Mouse (Mus musculus) megakaryocyte, embryonic 14.5 days (primary cell): ENCODE results near the gene Wipf3. TPM values are rescaled to one million over a fixed set of nuclear protein-coding genes. Genes with fewer than 3 reads are reported as not detected.
A peak's percentile ranks its signal among the peaks of the same experiment; 100 is the strongest.

Experiments
- H3K27me3 ChIP-seq: replicated peaks from 2 replicates; pipeline ENCODE3; 2012; ENCODE audit warnings: inconsistent platforms
- H3K36me3 ChIP-seq: replicated peaks from 2 replicates; pipeline ENCODE3; 2012; ENCODE audit warnings: low read length, inconsistent platforms, mixed read lengths
- H3K4me1 ChIP-seq: 2 replicates; pipeline ENCODE4 v1.6.1; 2012; ENCODE audit warnings: inconsistent platforms
- H3K4me3 ChIP-seq: replicated peaks from 2 replicates; pipeline ENCODE3; 2012; ENCODE audit warnings: moderate library complexity, mild to moderate bottlenecking, inconsistent platforms
- H3K9me3 ChIP-seq: 2 replicates; pipeline ENCODE4 v1.6.1; 2012; ENCODE audit warnings: inconsistent platforms
- FLI1 ChIP-seq: IDR thresholded peaks from 2 replicates; pipeline ENCODE4 v1.6.1; 2012; ENCODE audit warnings: low read length, inconsistent platforms, mixed read lengths
- GATA1 ChIP-seq: IDR thresholded peaks from 3 replicates; pipeline ENCODE4 v1.6.1; 2012; ENCODE audit warnings: mixed read lengths, low read length, inconsistent platforms, borderline replicate concordance
- polyA plus RNA-seq: library from polyadenylated mRNA; stranded (reverse); fragments of >175 nt; gene quantifications from 2 replicates; pipeline ENCODE4 v1.2.3, GENCODE M21; 2012; ENCODE audit warnings: low replicate concordance; ENCODE audit not compliant: insufficient read depth

Gene Wipf3
- polyA plus RNA-seq, 1 experiment = 1.1 TPM

- Histone ChIP-seq H3K4me3 (no peak overlapping the region), H3K4me1 (peaks cover 4% of the 10 kb centered on the region), H3K9me3 (no peaks in the 10 kb centered on the region), H3K36me3 (no peaks in the 10 kb centered on the region), H3K27me3 (peaks cover 57% of the 10 kb centered on the region)
- TF ChIP-seq FLI1 (no peak), GATA1 (no peak)
Measured at GRCm38 (mm10) chr6:54516512-54517134, 87.2 kb downstream of the Wipf3 start.

- Histone ChIP-seq H3K4me1 (peaks cover 4% of the 10 kb centered on the region), H3K36me3 (no peaks in the 10 kb centered on the region), H3K4me3 (no peak overlapping the region), H3K9me3 (no peaks in the 10 kb centered on the region), H3K27me3 (peaks cover 55% of the 10 kb centered on the region)
- TF ChIP-seq FLI1 (no peak), GATA1 (no peak)
Measured at GRCm38 (mm10) chr6:54518758-54519157, 89.4 kb downstream of the Wipf3 start.

GRCm38 (mm10) chr6:54528666-54529065 lies 99.3 kb downstream of the Wipf3 start:
- Histone ChIP-seq H3K4me3 (peak overlapping the region; percentile 81), H3K9me3 (no peaks in the 10 kb centered on the region), H3K4me1 (peaks cover 53% of the 10 kb centered on the region), H3K27me3 (peaks cover 29% of the 10 kb centered on the region), H3K36me3 (no peaks in the 10 kb centered on the region)
- no peak for TF ChIP-seq FLI1

GRCm38 (mm10) chr6:54530182-54530581 lies 100.8 kb downstream of the Wipf3 start:
- Histone ChIP-seq H3K9me3 (no peaks in the 10 kb centered on the region), H3K4me3 (peak overlapping the region; percentile 54), H3K27me3 (peaks cover 27% of the 10 kb centered on the region), H3K36me3 (no peaks in the 10 kb centered on the region), H3K4me1 (peaks cover 53% of the 10 kb centered on the region)
- TF ChIP-seq FLI1 (no peak), GATA1 (no peak)

GRCm38 (mm10) chr6:54531048-54531481 lies 101.7 kb downstream of the Wipf3 start:
- TF ChIP-seq GATA1 (no peak), FLI1 (no peak)
- Histone ChIP-seq H3K9me3 (no peaks in the 10 kb centered on the region), H3K4me3 (peak overlapping the region; percentile 73), H3K4me1 (peaks cover 60% of the 10 kb centered on the region), H3K36me3 (no peaks in the 10 kb centered on the region), H3K27me3 (peaks cover 26% of the 10 kb centered on the region)

GRCm38 (mm10) chr6:54535485-54535884 lies 106.1 kb downstream of the Wipf3 start:
- H3K9me3 ChIP-seq = no peaks in the 10 kb centered on the region
- no peak for TF ChIP-seq GATA1
- TF ChIP-seq FLI1 = no peak
- H3K27me3 ChIP-seq = peaks cover 31% of the 10 kb centered on the region
- peaks cover 25% of the 10 kb centered on the region for H3K4me1 ChIP-seq
- H3K4me3 ChIP-seq = no peak overlapping the region
- H3K36me3 ChIP-seq = no peaks in the 10 kb centered on the region

GRCm38 (mm10) chr6:54537053-54537452 lies 107.7 kb downstream of the Wipf3 start:
- H3K27me3 ChIP-seq = peaks cover 35% of the 10 kb centered on the region
- no peak for TF ChIP-seq GATA1
- no peak for TF ChIP-seq FLI1
- H3K4me3 ChIP-seq = no peak overlapping the region
- no peaks in the 10 kb centered on the region for H3K36me3 ChIP-seq
- peaks cover 10% of the 10 kb centered on the region for H3K4me1 ChIP-seq
- no peaks in the 10 kb centered on the region for H3K9me3 ChIP-seq

GRCm38 (mm10) chr6:54538773-54539173 lies 109.4 kb downstream of the Wipf3 start:
- Histone ChIP-seq H3K4me1 (peaks cover 10% of the 10 kb centered on the region), H3K27me3 (peaks cover 40% of the 10 kb centered on the region), H3K4me3 (no peak overlapping the region), H3K9me3 (peaks cover 8% of the 10 kb centered on the region), H3K36me3 (no peaks in the 10 kb centered on the region)
- TF ChIP-seq FLI1 (no peak), GATA1 (no peak)

GRCm38 (mm10) chr6:54539396-54539795 lies 110.0 kb downstream of the Wipf3 start:
- peaks cover 37% of the 10 kb centered on the region for H3K27me3 ChIP-seq
- peaks cover 10% of the 10 kb centered on the region for H3K4me1 ChIP-seq
- peaks cover 8% of the 10 kb centered on the region for H3K9me3 ChIP-seq
- no peak for TF ChIP-seq FLI1
- no peak for TF ChIP-seq GATA1
- no peak overlapping the region for H3K4me3 ChIP-seq
- H3K36me3 ChIP-seq = no peaks in the 10 kb centered on the region

GRCm38 (mm10) chr6:54540252-54540887 lies 111.0 kb downstream of the Wipf3 start:
- H3K4me1 ChIP-seq = peaks cover 8% of the 10 kb centered on the region
- H3K4me3 ChIP-seq = no peak overlapping the region
- peaks cover 33% of the 10 kb centered on the region for H3K27me3 ChIP-seq
- H3K36me3 ChIP-seq = no peaks in the 10 kb centered on the region
- no peak for TF ChIP-seq FLI1
- no peak for TF ChIP-seq GATA1
- peaks cover 8% of the 10 kb centered on the region for H3K9me3 ChIP-seq
